Mouse (Mus musculus): ENCODE measurements around the gene Sipa1. TPM values are rescaled to one million over a fixed set of nuclear protein-coding genes. Genes with fewer than 3 reads are reported as not detected.

Sipa1 gene
- polyA plus RNA-seq (2017; shearing (Covaris generic)): 265 TPM

DNA sequence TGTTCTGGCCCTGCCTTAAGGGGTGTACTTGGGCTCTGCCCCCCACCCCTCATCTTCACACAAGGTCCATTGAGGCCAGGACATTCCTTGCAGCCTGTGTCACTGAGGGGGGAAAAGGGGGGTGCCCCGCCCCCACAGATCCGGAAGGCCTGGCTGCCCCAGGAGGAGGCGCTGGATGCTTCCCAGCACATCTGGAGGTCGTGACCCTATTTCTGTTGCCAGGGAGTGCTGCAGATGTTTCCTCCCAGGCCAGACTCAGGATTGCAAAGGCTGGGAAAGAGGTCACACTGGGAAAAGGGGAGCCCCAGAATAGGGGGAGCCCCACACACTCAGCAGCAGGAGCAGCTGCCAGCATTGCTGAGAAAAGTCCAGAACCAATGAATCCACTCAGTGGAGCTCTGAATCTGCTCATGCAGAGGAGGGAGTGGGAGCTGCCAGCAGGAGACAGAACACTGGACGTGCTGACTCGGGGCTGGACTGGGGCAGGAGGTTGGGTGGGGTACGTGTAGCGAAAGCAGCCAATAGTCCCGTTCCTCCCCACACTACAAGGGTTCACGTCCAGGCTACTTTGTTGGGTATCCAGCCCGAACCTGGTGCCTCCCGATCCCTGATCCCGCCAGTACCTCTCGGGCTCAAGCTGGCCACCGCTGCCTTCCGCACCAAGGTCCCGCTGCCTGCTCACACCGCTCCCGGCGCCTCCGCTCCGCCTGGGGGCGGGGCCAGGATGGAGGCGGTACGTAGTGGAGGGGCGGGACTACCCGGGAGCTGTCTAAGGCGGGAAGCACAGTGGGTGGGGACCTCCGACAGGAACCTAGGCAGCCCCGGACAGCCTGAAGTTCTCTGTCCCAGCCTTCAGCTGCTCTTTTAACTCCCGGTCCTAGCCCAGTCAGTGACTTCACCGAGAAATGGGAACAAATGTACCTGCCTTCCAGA is at the start of gene Sipa1:
TSS of gene Sipa1 (minus strand) at position 727 of the 933 bp plus-strand sequence.

DNA sequence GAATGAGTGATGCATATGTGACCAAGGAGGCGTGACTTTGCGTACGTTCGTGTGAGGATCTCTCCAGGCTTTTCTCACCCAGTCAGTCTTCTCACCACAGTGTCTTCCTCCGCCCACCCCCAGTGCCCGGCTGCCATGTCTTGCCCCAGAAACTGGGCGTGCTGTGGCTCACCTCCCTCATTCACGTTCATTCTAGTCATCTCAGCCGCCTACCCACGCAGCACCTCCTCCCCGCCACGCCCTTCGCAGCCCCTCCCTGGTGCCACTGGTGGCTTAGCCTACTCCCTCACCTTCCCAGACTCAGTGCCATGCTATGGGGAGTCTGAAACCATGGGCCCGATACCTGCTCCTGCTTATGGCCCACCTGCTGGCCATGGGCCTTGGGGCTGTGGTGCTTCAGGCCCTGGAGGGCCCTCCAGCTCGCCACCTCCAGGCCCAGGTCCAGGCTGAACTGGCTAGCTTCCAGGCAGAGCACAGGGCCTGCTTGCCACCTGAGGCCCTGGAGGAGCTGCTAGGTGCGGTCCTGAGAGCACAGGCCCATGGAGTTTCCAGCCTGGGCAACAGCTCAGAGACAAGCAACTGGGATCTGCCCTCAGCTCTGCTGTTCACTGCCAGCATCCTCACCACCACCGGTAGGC is 40.8 kb upstream of the Sipa1 start, which contains the start of gene Kcnk7:
TSS of gene Kcnk7 (plus strand) at position 205 of the 638 bp plus-strand sequence.

DNA sequence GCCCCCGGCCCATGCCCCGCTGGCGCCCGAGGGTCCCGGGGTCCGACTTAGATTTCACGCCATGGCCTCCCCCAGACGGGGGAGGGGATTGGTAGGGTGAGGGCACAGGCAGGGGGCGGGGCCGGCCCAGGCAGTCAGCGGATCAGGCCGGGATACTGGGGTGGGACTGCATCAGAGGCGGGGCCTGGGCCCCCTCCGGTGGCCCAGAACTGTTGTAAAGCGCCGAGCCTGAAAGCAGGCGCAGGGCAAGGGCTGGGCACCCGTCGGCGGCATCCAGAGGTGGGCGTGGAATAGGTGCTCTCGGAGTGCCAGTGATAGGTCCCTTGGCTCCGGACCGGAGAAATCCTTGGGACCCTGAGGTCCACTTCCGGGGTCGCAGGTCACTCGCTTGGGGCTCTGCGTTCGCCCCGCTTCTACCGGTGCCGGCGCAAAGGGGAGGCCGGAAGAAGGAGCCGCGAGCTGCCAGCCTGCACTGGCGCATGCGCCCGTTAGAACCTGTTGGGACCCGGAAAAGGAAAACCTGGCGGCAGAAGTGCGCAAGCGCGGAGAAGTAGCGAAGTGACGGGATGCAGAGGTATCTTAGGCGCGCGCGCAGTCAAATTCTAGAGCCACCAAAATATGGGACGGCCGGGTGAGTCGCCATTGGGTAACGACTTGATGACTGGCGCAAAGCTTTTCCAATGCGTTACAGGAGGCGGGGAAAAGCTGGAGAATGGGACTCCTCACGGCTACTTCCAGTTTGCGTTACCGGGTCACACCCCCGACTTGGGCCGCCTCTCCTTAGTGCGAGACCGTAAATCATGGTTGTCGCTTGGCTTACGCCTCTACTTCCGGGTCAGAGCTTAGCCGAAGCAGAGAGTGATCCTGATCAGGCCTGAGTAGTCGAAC is 24.9 kb upstream of the Sipa1 start, which contains the start of the genes Map3k11 and Pcnx3:
TSS of gene Map3k11 (plus strand) at position 543 of the 888 bp plus-strand sequence.
TSS of gene Pcnx3 (minus strand) at position 709 of the 888 bp plus-strand sequence.

DNA sequence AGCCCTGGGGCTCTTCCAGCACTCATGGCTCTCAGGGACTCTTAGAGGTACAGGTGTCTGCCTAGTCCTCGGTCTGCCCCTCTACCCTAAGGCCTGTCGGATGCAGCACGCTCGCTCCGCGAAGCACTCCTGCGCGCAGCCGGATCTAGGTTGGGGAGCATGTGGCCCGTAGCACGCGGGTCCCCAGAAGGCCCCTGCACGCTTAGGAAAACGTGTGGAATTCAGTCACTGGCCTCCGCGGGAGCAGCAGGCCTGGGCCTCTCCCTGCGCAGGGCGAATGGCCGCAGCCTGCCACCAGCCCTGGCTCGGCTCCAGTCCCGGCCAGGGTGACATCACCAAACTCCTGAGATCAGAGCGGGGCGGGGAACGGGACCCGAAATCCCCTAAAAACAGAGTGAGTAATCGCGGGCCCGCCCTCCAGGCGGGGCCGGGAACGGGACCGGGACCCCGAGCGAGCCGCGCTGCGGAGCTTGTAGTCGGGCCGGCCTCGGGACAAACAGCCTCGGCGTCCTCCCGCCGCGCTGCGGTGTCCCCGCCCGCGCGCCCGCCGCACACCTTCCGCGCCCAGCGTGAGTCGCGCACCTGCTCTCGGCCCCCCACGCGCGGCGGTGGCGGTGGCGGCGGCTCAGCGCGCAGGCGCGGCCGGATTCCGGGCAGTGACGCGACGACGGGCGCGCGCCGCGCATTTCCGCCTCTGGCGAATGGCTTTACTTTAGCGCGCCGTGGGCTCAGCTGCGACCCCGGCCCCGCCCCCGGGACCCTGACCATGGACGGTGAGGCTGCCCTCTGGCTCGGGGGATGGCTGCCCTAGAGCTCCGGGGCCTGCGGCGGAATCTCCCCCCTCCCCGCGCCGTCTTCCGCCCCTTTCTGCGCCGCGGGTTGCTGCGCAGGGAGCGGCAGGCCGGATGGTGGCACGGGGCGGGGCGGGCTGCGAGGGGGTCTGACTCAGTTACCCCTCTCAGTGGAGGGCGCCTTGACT is 26.1 kb downstream of the Sipa1 start, which contains the start of gene Rela:
TSS of gene Rela (plus strand) at position 415 of the 979 bp plus-strand sequence.

DNA sequence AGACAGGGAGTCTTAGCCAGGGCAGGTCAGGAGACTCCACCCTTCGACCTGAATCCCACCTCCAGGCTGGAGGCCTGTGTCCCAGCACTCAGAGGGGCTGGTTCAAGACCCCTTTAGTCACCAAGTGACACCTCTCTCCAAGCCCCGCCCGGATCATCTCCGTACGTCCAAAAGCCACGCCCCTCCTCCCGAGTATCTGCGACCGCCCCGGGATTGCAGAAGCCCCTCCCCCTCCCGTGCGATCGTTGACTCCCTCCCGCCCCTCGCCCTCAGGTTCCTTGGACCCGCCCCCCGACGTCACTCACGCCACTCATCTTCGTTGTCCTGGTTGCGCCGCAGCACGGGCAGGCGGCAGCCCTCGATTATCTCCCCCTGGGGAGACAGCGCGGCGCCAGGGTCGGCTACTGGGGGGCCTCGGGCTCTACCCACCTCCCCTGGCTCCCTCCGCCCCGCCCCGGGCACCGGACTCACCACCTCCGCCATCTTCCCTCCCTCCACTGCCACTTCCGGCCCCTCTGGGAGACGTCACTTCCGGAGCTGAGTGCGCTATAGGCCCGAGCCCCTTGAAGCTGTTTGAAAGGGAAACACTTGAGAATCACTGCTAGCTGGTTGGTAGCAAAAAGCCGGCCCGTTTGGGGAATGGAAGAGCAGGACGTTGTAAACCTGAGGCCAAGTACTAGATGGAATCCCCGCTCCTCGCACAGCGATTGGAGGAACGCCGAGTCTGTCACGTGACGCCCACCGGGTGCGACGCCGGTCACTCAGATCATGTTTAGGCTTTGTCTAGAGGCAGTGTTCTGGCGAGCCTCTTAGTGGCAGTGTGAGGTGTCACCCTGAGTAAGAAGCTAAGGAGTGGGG is 53.7 kb downstream of the Sipa1 start, which contains the start of gene Kat5:
TSS of gene Kat5 (minus strand) at position 691 of the 858 bp plus-strand sequence.

DNA sequence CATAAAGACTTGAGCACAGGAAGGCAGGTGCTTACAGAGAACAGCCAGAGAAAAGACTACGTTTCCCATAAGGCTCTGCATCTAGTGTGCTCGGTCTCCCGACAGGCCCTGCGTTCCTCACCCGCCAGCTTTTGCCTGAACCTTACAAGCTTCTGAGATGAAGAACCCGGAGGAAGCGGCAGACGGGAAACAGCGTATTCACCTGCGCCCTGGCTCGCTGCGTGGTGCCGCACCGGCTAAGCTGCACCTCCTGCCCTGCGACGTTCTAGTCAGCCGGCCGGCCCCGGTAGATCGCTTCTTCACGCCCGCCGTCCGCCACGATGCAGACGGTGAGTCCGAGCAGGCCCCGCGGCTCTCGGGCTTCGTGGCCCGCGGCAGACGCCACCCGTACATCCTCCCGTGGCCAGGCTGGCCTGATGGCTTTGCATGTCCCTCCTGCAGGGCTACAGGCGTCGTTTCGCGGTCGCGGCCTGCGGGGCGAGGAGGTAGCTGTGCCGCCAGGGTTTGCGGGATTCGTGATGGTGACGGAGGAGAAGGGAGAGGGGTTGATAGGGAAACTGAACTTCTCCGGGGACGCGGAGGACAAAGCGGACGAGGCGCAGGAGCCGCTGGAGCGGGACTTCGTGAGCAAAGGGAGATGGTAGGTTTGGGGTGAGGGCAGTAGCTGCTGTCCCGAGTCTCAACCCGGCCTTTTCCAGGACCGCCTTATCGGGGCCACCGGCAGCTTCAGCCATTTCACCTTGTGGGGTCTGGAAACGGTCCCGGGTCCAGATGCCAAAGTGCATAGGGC is 61.6 kb downstream of the Sipa1 start, which contains the start of gene Rnaseh2c:
TSS of gene Rnaseh2c (plus strand) at position 122 of the 790 bp plus-strand sequence.

Other genes with a start within 250 kb of the Sipa1 start
- 225 TPM for gene Drap1, start 238.7 kb downstream of the Sipa1 start, polyA plus RNA-seq (2017; shearing (Covaris generic))
- gene AI837181, start 238.6 kb downstream of the Sipa1 start, polyA plus RNA-seq (2017; shearing (Covaris generic)): 42.6 TPM
- gene Fosl1, start 216.2 kb downstream of the Sipa1 start, polyA plus RNA-seq (2017; shearing (Covaris generic)): not detected
- 12.2 TPM for gene Ccdc85b, start 205.8 kb downstream of the Sipa1 start, polyA plus RNA-seq (2017; shearing (Covaris generic))
- gene Fibp, start 203.1 kb downstream of the Sipa1 start, polyA plus RNA-seq (2017; shearing (Covaris generic)): 166 TPM
- gene Ctsw, start 195.2 kb downstream of the Sipa1 start, polyA plus RNA-seq (2017; shearing (Covaris generic)): 225 TPM
- 1.9 TPM for gene Efemp2, start 189.8 kb downstream of the Sipa1 start, polyA plus RNA-seq (2017; shearing (Covaris generic))
- gene Mus81, start 175.3 kb downstream of the Sipa1 start, polyA plus RNA-seq (2017; shearing (Covaris generic)): 81.5 TPM
- gene Cfl1, start 173.3 kb downstream of the Sipa1 start, polyA plus RNA-seq (2017; shearing (Covaris generic)): 3,756 TPM
- gene 1700020D05Rik, start 159.9 kb downstream of the Sipa1 start, polyA plus RNA-seq (2017; shearing (Covaris generic)): not detected
- 17.4 TPM for gene Snx32, start 153.2 kb downstream of the Sipa1 start, polyA plus RNA-seq (2017; shearing (Covaris generic))
- not detected for gene Ovol1, start 103.1 kb downstream of the Sipa1 start, polyA plus RNA-seq (2017; shearing (Covaris generic))
- 18.3 TPM for gene Ap5b1, start 95.7 kb downstream of the Sipa1 start, polyA plus RNA-seq (2017; shearing (Covaris generic))
- gene Rnaseh2c, start 61.8 kb downstream of the Sipa1 start, polyA plus RNA-seq (2017; shearing (Covaris generic)): 127 TPM
- gene Kat5, start 53.5 kb downstream of the Sipa1 start, polyA plus RNA-seq (2017; shearing (Covaris generic)): 56.1 TPM
- 180 TPM for gene Rela, start 26.2 kb downstream of the Sipa1 start, polyA plus RNA-seq (2017; shearing (Covaris generic))
- 69.2 TPM for gene Map3k11, start 25.0 kb upstream of the Sipa1 start, polyA plus RNA-seq (2017; shearing (Covaris generic))
- 55.9 TPM for gene Pcnx3, start 25.2 kb upstream of the Sipa1 start, polyA plus RNA-seq (2017; shearing (Covaris generic))
- 1.5 TPM for gene Kcnk7, start 40.7 kb upstream of the Sipa1 start, polyA plus RNA-seq (2017; shearing (Covaris generic))
- 51.3 TPM for gene Ehbp1l1, start 62.6 kb upstream of the Sipa1 start, polyA plus RNA-seq (2017; shearing (Covaris generic))
- gene Fam89b, start 65.9 kb upstream of the Sipa1 start, polyA plus RNA-seq (2017; shearing (Covaris generic)): 107 TPM
- gene Ltbp3, start 77.2 kb upstream of the Sipa1 start, polyA plus RNA-seq (2017; shearing (Covaris generic)): 0.48 TPM
- 66.3 TPM for gene Scyl1, start 107.7 kb upstream of the Sipa1 start, polyA plus RNA-seq (2017; shearing (Covaris generic))
- gene Frmd8, start 211.6 kb upstream of the Sipa1 start, polyA plus RNA-seq (2017; shearing (Covaris generic)): 290 TPM
- 41.9 TPM for gene Slc25a45, start 214.1 kb upstream of the Sipa1 start, polyA plus RNA-seq (2017; shearing (Covaris generic))
- 0.36 TPM for gene Tigd3, start 230.4 kb upstream of the Sipa1 start, polyA plus RNA-seq (2017; shearing (Covaris generic))
- 176 TPM for gene Dpf2, start 249.3 kb upstream of the Sipa1 start, polyA plus RNA-seq (2017; shearing (Covaris generic))